Mouse (Mus musculus) embryonic facial prominence, embryonic 10.5 days (tissue): ENCODE measurements around the gene Susd5. TPM values are rescaled to one million over a fixed set of nuclear protein-coding genes. Genes with fewer than 3 reads are reported as not detected.

Source experiments
- DNase-seq: peaks from one replicate; pipeline ENCODE4 v3.0.0-alpha.2; 2017; ENCODE audit warnings: low spot score
- H3K27ac ChIP-seq: fragments of 300-500 bp; sonication (generic); replicated peaks from 2 replicates; pipeline ENCODE4 v1.5.1; 2016; ENCODE audit warnings: mild to moderate bottlenecking
- H3K27me3 ChIP-seq: fragments of 300-500 bp; sonication (generic); replicated peaks from 2 replicates; pipeline ENCODE4 v1.6.1; 2016; ENCODE audit warnings: low read depth, mild to moderate bottlenecking; ENCODE audit not compliant: poor library complexity, severe bottlenecking
- H3K36me3 ChIP-seq: fragments of 300-500 bp; sonication (generic); replicated peaks from 2 replicates; pipeline ENCODE4 v1.6.1; 2016; ENCODE audit warnings: mild to moderate bottlenecking, moderate library complexity
- H3K4me1 ChIP-seq: fragments of 300-500 bp; sonication (generic); 2 replicates; pipeline ENCODE4 v1.6.1; 2016
- H3K4me3 ChIP-seq: fragments of 300-500 bp; sonication (generic); 2 replicates; pipeline ENCODE4 v1.5.1; 2016; ENCODE audit warnings: mild to moderate bottlenecking, moderate library complexity
- H3K9me3 ChIP-seq: fragments of 300-500 bp; sonication (generic); 2 replicates; pipeline ENCODE4 v1.6.1; 2016; ENCODE audit warnings: mild to moderate bottlenecking
- WGBS: fragments of 180-500 bp; shearing (Covaris S2); methylation state at CpG from one replicate; pipeline ENCODE4 v1.1.7; 2016; 5-methylcytosine and 5-hydroxymethylcytosine counted together
- polyA plus RNA-seq: library from polyadenylated mRNA; unstranded; fragments of >200 nt; fragmentation: Nextera tagmentation; extraction: Ambion mirVana; gene quantifications from 2 replicates; pipeline ENCODE4 v1.2.1, GENCODE M21; 2016

The Susd5 gene
- 0.77 and 0.80 TPM in 2 replicates for polyA plus RNA-seq

GRCm38 (mm10) chr9:114057090-114057796, at the start of gene Susd5:
TSS of gene Susd5 (plus strand) at chr9:114057140.
- no peaks in the 10 kb centered on the region for H3K36me3 ChIP-seq
- peak within 1 kb of the TSS; percentile 77 for H3K27ac ChIP-seq
- peak; percentile 65 for DNase-seq
- no peaks in the 10 kb centered on the region for H3K9me3 ChIP-seq
- H3K4me3 ChIP-seq = peak within 1 kb of the TSS; percentile 68
- under 1% methylated on average over 60 of the region's 60 CpGs for WGBS
- H3K4me1 ChIP-seq = peaks cover 16% of the 10 kb centered on the region
- peaks cover 55% of the 10 kb centered on the region for H3K27me3 ChIP-seq

GRCm38 (mm10) chr9:114007850-114008350, 49.0 kb upstream of the Susd5 start:
- H3K4me3 ChIP-seq = no peak overlapping the region
- 94% methylated on average over 9 of the region's 9 CpGs for WGBS

GRCm38 (mm10) chr9:114009526-114009925, 47.4 kb upstream of the Susd5 start:
- H3K27me3 ChIP-seq = no peaks in the 10 kb centered on the region
- 0 out of 2 replicates have a peak, but pooled peaks cover 2% of the 10 kb centered on the region for H3K36me3 ChIP-seq
- H3K4me1 ChIP-seq = peaks cover 5% of the 10 kb centered on the region; the same call in 1 of the 2 replicates
- H3K27ac ChIP-seq = no peak overlapping the region
- peak; percentile 11 for DNase-seq
- 53% methylated on average over 5 of the region's 5 CpGs for WGBS
- H3K9me3 ChIP-seq = no peaks in the 10 kb centered on the region
- H3K4me3 ChIP-seq = no peak overlapping the region

More at GRCm38 (mm10) chr9:114007850-114008350, 49.0 kb upstream of the Susd5 start:
- H3K27me3 ChIP-seq = no peaks in the 10 kb centered on the region
- no peaks in the 10 kb centered on the region for H3K9me3 ChIP-seq
- DNase-seq = no peak
- H3K36me3 ChIP-seq = 0 out of 2 replicates have a peak, but pooled peaks cover 2% of the 10 kb centered on the region
- H3K4me1 ChIP-seq = peaks cover 5% of the 10 kb centered on the region; the same call in 1 of the 2 replicates
- no peak overlapping the region for H3K27ac ChIP-seq

- no peak for DNase-seq
- no peaks in the 10 kb centered on the region for H3K27me3 ChIP-seq
- H3K4me3 ChIP-seq = no peak overlapping the region
- no peak overlapping the region for H3K27ac ChIP-seq
- 65% methylated on average over 18 of the region's 18 CpGs for WGBS
- peaks cover 5% of the 10 kb centered on the region; the same call in 1 of the 2 replicates for H3K4me1 ChIP-seq
- H3K36me3 ChIP-seq = peaks cover 2% of the 10 kb centered on the region; the same call in 1 of the 2 replicates
- H3K9me3 ChIP-seq = 0 out of 2 replicates have a peak, but pooled peaks cover 3% of the 10 kb centered on the region
Observed at GRCm38 (mm10) chr9:114011203-114011602, 45.7 kb upstream of the Susd5 start.

DNA sequence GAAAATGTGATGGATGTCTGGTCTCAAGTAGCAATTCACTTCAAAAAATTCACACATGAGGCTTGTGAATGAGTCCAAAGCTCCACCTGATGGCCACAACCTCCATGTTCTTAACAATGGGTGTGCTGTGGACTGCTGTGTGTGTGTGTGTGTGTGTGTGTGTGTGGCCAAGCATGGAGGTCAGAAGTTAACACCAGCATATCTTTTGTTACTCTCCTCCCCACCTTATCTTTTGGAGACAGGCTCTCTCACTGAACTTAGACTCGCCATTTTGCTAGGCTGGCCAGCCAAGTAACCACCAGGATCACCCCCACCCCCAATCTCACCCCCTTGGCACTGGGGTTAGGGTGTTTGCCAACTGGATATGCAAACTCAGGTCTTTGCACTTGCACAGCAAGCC, 42.9 kb upstream of the Susd5 start:
- H3K27me3 ChIP-seq = no peaks in the 10 kb centered on the region
- H3K27ac ChIP-seq = no peak overlapping the region
- DNase-seq = no peak
- 71% methylated on average over 1 of the region's 1 CpGs for WGBS
- peaks cover 5% of the 10 kb centered on the region; the same call in 1 of the 2 replicates for H3K4me1 ChIP-seq
- peaks cover 2% of the 10 kb centered on the region; the same call in 1 of the 2 replicates for H3K36me3 ChIP-seq
- no peak overlapping the region for H3K4me3 ChIP-seq
- H3K9me3 ChIP-seq = peaks cover 3% of the 10 kb centered on the region; the same call in 1 of the 2 replicates

DNA sequence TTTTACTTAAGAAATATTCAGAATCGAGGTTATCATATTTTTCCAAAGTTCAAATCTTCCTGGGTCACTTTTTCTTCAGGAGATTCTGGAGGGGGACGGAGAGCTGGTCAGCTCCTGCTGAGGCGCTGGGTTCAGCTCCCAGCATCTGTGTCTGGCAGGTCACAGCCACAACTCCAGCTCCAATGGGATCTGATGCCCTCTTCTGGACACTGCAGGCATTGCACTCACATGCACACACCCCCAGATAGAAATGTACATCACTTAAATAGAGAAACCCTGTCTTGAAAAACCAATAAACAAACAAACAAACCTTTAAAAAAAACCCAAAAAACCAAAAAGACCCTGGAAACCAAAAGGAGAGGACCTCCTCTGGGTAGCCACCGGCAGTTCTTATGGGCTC, 41.2 kb upstream of the Susd5 start:
- no peaks in the 10 kb centered on the region for H3K27me3 ChIP-seq
- H3K4me3 ChIP-seq = no peak overlapping the region
- WGBS = 90% methylated on average over 4 of the region's 4 CpGs
- no peak for DNase-seq
- H3K27ac ChIP-seq = no peak overlapping the region
- H3K9me3 ChIP-seq = peaks cover 3% of the 10 kb centered on the region; the same call in 1 of the 2 replicates
- H3K36me3 ChIP-seq = peaks cover 2% of the 10 kb centered on the region; the same call in 1 of the 2 replicates
- H3K4me1 ChIP-seq = no peaks in the 10 kb centered on the region

DNA sequence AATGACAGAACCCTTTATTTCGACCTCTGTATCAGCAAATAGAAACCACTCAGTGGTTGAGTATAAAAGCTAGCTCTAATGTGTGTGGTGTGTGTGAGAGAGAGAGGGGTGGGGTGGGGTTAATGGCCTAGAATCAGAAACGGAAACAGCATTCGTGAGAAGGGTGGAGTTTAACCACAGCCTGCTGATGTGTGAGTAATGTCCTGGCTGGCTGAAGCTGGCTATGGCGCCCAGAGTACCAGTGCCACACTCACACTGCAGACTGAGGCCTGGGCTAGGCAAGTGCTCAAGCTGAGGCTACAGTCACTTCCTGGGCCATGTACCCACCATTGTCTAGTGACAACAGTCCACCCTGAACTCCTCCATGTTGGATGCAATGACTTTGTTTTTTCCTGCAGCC, 40.5 kb upstream of the Susd5 start:
- H3K4me1 ChIP-seq = no peaks in the 10 kb centered on the region
- no peak overlapping the region for H3K4me3 ChIP-seq
- DNase-seq = no peak
- no peaks in the 10 kb centered on the region for H3K27me3 ChIP-seq
- 86% methylated on average over 4 of the region's 4 CpGs for WGBS
- peaks cover 3% of the 10 kb centered on the region; the same call in 1 of the 2 replicates for H3K9me3 ChIP-seq
- H3K36me3 ChIP-seq = peaks cover 2% of the 10 kb centered on the region; the same call in 1 of the 2 replicates
- no peak overlapping the region for H3K27ac ChIP-seq

GRCm38 (mm10) chr9:114019012-114019762, 37.8 kb upstream of the Susd5 start:
- no peak for DNase-seq

DNA sequence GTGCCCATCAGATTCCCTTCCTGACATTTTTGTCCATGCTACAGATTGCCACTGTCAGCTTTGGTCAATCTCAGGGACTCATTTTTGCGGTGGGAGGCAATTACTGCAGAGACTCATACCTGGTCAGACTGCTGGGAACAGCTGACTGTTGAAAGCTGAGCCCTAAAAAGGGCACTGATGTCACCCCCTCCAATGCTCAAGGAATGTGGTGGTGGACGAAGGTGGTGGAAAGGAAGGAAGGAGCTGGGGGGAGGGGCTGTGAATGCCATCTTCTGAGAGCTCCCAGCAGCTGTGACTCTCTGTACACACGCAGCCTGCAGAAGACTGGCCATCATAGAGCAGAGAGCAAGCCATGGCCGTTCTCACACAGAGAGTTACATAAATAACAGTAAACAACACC, 34.8 kb upstream of the Susd5 start:
- Histone ChIP-seq H3K27me3 (no peaks in the 10 kb centered on the region), H3K9me3 (no peaks in the 10 kb centered on the region; the same call in 1 of the 2 replicates), H3K36me3 (no peaks in the 10 kb centered on the region), H3K4me1 (peaks cover 27% of the 10 kb centered on the region), H3K4me3 (no peak overlapping the region), H3K27ac (no peak overlapping the region)
- WGBS = 44% methylated on average over 4 of the region's 4 CpGs
- no peak for DNase-seq

More at GRCm38 (mm10) chr9:114019012-114019762, 37.8 kb upstream of the Susd5 start:
- no peak overlapping the region for H3K4me3 ChIP-seq
- H3K36me3 ChIP-seq = no peaks in the 10 kb centered on the region; the same call in 1 of the 2 replicates
- H3K9me3 ChIP-seq = peaks cover 3% of the 10 kb centered on the region; the same call in 1 of the 2 replicates
- peaks cover 6% of the 10 kb centered on the region for H3K4me1 ChIP-seq
- WGBS = 92% methylated on average over 7 of the region's 7 CpGs
- no peak overlapping the region for H3K27ac ChIP-seq
- H3K27me3 ChIP-seq = no peaks in the 10 kb centered on the region

- Histone ChIP-seq H3K27ac (no peak overlapping the region), H3K27me3 (no peaks in the 10 kb centered on the region), H3K9me3 (no peaks in the 10 kb centered on the region), H3K4me1 (peaks cover 27% of the 10 kb centered on the region), H3K36me3 (no peaks in the 10 kb centered on the region), H3K4me3 (peak overlapping the region; percentile 85)
- DNase-seq = no peak
- WGBS = 60% methylated on average over 9 of the region's 9 CpGs
Observed at GRCm38 (mm10) chr9:114025182-114025581, 31.8 kb upstream of the Susd5 start.

GRCm38 (mm10) chr9:114025846-114026245, 31.1 kb upstream of the Susd5 start:
- no peaks in the 10 kb centered on the region for H3K27me3 ChIP-seq
- peak; percentile 35 for DNase-seq
- no peaks in the 10 kb centered on the region for H3K9me3 ChIP-seq
- H3K36me3 ChIP-seq = no peaks in the 10 kb centered on the region
- peak overlapping the region; percentile 85; the same call in 1 of the 2 replicates for H3K27ac ChIP-seq
- 23% methylated on average over 8 of the region's 8 CpGs for WGBS
- H3K4me3 ChIP-seq = peak overlapping the region; percentile 85
- peaks cover 27% of the 10 kb centered on the region for H3K4me1 ChIP-seq

- H3K9me3 ChIP-seq = no peaks in the 10 kb centered on the region
- H3K27me3 ChIP-seq = no peaks in the 10 kb centered on the region
- DNase-seq = peak; percentile 95
- H3K27ac ChIP-seq = peak overlapping the region; percentile 85
- no peaks in the 10 kb centered on the region for H3K36me3 ChIP-seq
- H3K4me1 ChIP-seq = peaks cover 27% of the 10 kb centered on the region
- peak overlapping the region; percentile 85 for H3K4me3 ChIP-seq
- WGBS = under 1% methylated on average over 52 of the region's 52 CpGs
Observed at GRCm38 (mm10) chr9:114026261-114026934, 30.5 kb upstream of the Susd5 start.
